Mouse (Mus musculus) fat pad, adult 2 months (tissue): ENCODE data around the gene Acnat2.
"Not testable (repeated sequence)": the region's sequence is repeated elsewhere in the genome, so short reads cannot be mapped to it uniquely, and the experiment has no call there.

Experiments
- DNase-seq: peaks from one replicate; pipeline ENCODE4 v3.0.0-alpha.2; 2011; ENCODE audit warnings: low read depth, low spot score; ENCODE audit errors: extremely low read depth

Gene Acnat2

GRCm38 (mm10) chr4:49407957-49408356 lies at the start of gene Acnat2:
Gene Acnat2 (minus strand): TSS chr4:49408151.
- DNase-seq = not testable (repeated sequence)

GRCm38 (mm10) chr4:49456171-49456570 lies 48.2 kb upstream of the Acnat2 start:
- DNase-seq = no peak

- no peak for DNase-seq
These were observed 44.0 kb upstream of the Acnat2 start for GRCm38 (mm10) chr4:49451848-49452551.

- not testable (repeated sequence) for DNase-seq
These were observed 43.3 kb upstream of the Acnat2 start for GRCm38 (mm10) chr4:49451133-49451847.

GRCm38 (mm10) chr4:49436968-49437367 lies 29.0 kb upstream of the Acnat2 start:
- not testable (repeated sequence) for DNase-seq

GRCm38 (mm10) chr4:49410151-49410550 lies 2.2 kb upstream of the Acnat2 start:
- not testable (repeated sequence) for DNase-seq

GRCm38 (mm10) chr4:49386873-49387272 lies 21.1 kb downstream of the Acnat2 start:
- DNase-seq = no peak

- DNase-seq = not testable (repeated sequence)
These were observed 24.2 kb downstream of the Acnat2 start for GRCm38 (mm10) chr4:49383576-49384318.

GRCm38 (mm10) chr4:49368046-49368445 lies 39.9 kb downstream of the Acnat2 start:
- not testable (repeated sequence) for DNase-seq

GRCm38 (mm10) chr4:49357097-49357496 lies 50.9 kb downstream of the Acnat2 start:
- no peak for DNase-seq

- DNase-seq = no peak
These were observed 57.5 kb downstream of the Acnat2 start for GRCm38 (mm10) chr4:49350470-49350869.

GRCm38 (mm10) chr4:49348677-49349076 lies 59.3 kb downstream of the Acnat2 start:
- DNase-seq = no peak

- DNase-seq = not testable (repeated sequence)
These were observed 60.0 kb downstream of the Acnat2 start for GRCm38 (mm10) chr4:49348001-49348400.

- not testable (repeated sequence) for DNase-seq
These were observed 67.9 kb downstream of the Acnat2 start for GRCm38 (mm10) chr4:49340091-49340490.

- not testable (repeated sequence) for DNase-seq
These were observed 70.0 kb downstream of the Acnat2 start for GRCm38 (mm10) chr4:49337949-49338348.
